Mouse (Mus musculus): ENCODE data around the gene Scin.

The Scin gene

DNA sequence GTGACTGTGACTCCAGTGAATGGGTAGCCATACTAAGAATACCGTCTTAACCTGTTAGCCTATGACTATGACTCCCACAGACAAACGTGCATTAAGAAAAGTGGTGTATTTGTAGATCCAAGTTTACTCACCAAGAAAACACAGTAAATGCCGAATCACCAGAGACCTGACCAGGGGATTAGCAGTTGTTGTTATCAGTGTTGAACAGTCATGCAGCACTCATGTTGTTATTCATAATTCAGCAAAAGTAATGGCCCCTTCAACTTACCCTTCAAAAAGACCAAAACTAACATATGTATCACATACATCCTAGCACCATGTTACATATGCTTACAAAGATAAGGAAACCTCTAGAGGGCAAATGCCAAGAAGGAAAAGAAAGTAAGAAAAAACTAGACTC lies 106.6 kb downstream of the Scin start:
- no peak for DNase-seq (ENCODE audit: low spot score in 2 of 2)

DNA sequence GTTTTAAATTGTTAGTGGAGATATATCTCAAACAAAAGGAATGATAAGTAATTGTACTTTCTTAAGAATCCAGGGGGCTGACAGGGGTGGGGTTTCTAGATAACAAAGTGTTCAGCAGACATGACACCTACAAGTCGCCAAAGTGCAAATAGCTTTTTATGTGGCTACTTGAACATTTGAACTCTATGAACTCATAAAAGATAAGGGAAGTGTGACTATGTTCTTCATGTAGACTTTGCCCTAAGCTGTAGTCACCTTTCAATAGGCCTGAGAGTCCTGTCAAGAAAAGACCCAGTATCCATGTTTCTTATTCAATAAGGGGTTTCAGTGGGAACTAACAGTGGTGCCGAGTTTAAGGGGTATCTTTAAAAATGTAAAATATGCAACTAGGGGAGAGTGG lies 110.1 kb downstream of the Scin start:
- DNase-seq (ENCODE audit: low spot score in 2 of 2) = no peak

DNA sequence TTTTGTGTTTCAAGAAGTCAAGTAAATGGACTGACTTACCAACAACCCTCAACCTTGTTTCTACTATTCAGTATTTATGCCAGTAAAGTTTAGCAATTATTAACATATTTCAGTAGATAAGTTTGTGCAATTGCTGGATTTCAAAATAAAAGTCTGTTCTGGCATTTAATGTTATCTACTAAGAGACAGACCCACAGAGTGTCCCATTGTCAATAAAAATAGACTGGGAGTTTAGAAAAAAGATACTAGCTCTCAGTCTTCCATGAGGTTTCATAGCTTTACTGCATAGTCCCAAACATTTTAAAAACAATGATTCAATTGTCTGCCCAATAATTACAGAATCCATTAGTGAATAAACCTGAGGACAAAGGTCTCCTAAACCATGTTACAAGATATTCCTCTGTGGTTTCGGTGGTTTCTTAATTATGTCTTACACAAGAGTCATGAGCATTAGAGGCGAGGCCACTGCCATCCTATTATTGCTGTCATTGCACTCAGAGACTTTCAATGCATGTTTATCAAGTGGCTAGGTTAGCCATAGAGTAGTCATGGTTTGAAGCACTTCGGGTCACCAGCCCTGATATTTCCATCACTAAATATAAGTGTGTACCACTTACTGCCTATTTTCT lies 110.9 kb downstream of the Scin start:
- DNase-seq (ENCODE audit: low spot score in 2 of 2) = no peak

DNA sequence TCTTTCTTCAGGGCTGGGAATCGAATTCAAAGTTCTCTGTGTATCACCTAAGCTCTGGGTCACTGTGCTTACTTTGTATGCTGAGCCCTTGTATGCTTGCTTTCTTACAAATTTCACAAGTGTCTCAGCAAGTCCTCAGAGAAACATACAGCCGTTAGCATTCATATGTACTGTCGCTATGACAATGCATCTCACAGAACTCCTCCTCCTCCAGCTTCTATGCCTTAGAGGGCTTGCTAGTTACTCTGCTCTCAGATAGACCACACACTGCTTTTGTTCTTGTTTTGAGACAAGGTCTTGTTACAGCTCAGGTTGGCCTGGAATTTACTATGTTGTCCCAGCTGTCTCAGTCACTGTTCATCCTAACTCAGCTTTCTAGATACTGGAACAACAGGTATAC lies 111.7 kb downstream of the Scin start:
- no peak for DNase-seq (ENCODE audit: low spot score in 2 of 2)

DNA sequence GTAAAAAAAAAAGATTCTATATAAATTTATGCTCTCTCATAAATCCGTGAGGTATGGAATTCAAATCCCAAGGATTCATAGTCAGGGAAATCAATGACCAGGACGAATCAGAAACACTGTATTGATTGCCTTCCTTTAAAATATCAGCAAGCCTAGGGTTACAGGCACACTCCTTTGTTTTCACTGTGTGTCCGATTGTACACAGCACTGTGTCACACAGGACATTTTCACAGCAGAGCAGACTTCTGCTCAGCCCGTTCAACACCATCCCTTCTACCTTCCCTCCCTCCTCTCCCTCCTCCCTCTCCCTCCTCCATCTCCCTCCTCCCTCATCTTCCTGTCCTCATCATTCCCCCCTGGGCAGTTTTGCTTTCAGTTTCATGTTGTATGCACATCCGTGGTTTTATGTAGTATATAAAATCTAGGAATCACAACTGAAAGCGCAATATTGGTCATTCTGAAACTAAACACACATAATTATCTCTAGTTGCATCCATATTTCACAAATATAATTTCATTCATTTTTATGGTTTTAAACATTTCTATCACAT lies 116.0 kb downstream of the Scin start:
- no peak for DNase-seq (ENCODE audit: low spot score in 2 of 2)

DNA sequence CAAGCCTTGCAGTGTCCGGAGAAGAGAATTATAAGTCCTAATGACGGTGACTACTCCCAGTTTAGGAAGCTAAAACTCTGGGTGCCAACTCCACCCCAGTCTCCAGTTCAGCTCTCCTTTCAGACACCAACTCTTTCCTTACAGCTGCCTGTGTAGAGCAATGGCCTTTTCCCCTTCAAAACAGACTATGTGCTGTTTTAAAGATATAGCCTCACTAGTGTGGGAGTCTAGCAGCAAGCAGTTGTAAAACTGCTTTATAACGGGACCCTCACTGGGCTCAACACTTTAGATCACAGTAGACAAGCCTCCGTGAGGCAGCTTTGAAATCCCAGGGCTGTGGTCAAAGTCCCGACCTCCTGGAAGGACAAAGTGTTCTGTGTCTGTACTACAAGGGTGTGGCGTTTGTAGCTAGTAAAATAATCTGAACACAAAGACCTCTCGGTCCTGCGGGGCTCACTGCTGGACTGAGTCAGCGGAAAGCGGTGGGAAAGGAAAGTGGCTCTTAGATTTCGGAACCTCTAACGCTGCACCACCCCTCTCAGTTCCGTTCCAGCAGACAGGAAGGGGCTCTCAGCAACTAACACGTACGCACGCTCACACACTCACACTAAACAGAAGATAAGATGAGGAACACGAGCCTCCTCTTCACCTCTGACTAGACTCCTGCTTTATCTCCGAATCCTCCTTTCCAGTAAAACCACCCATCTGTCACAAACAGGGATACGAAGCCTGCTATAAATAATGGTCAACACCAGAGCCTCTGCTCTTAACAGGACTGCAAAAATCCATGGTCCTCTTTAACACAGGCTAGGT lies 117.2 kb downstream of the Scin start:
- DNase-seq (ENCODE audit: low spot score in 2 of 2) = no peak

DNA sequence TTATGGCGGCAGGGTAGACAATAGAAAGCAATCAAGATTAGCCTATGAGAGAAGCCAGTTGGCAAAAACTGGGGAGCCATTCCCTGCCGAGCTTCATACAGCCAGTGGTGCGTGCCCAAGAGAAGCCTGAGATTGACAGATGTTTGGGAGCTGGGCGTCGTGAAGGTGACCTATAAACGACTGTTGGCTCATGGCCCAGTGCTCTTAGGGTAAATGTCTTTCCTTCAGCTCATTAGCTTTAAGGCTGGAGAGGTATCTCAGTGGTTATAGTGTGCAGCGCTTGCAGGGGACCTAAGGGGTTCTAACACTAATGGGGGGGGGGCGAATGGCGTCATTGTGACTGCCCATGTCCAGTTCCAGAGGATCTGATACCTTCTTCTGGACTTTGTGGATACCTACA lies 118.0 kb downstream of the Scin start:
- DNase-seq (ENCODE audit: low spot score in 2 of 2) = no peak

DNA sequence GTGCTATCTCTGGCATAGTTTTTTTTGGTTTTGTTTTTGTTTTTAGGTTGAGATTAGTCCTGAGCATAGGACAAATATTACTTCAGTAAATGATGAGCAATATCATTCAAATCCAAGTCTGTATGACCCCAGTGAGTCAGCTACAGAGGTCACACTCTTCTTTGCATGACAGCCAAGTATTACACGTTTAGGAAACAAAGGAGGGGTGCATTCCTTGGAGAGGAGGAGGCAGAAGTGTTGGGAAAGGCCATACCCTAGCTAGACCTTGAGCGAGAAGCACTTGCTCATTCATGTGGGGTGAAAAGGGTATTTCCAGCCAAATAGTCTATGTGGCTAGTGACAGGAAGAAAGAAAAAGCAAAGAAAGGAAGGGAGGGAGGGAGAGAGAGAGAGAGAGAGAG lies 124.2 kb downstream of the Scin start:
- DNase-seq (ENCODE audit: low spot score in 2 of 2) = no peak
